Mouse (Mus musculus) lung, adult 2 months (tissue): ENCODE measurements around the gene Slc17a7. TPM values are rescaled to one million over a fixed set of nuclear protein-coding genes. Genes with fewer than 3 reads are reported as not detected.
A peak's percentile ranks its signal among the peaks of the same experiment; 100 is the strongest.

Experiments
- DNase-seq: peaks from one replicate; pipeline ENCODE4 v3.0.0; 2022
- H3K4me1 ChIP-seq: fragments of 200-500 bp; 2 replicates; pipeline ENCODE4 v1.6.1; 2011; ENCODE audit warnings: low read length; ENCODE audit not compliant: control insufficient read depth, insufficient read depth
- H3K4me3 ChIP-seq: fragments of 200-500 bp; replicated peaks from 2 replicates; pipeline ENCODE3; 2011; ENCODE audit warnings: low read depth, mild to moderate bottlenecking, control low read depth, low read length; ENCODE audit errors: extremely low read depth
- CTCF ChIP-seq: fragments of 200-500 bp; IDR thresholded peaks from 2 replicates; pipeline ENCODE4 v1.5.1; 2011; ENCODE audit warnings: mild to moderate bottlenecking, low read length, control low read depth; ENCODE audit not compliant: insufficient read depth
- POLR2A ChIP-seq: fragments of 200-500 bp; IDR thresholded peaks from 2 replicates; pipeline ENCODE4 v1.6.1; 2011; ENCODE audit warnings: low read depth, mild to moderate bottlenecking, control low read depth, low read length, borderline replicate concordance; ENCODE audit errors: extremely low read depth
- WGBS: fragments of 180-500 bp; shearing (Covaris S2); methylation state at CpG from one replicate; pipeline ENCODE4 v1.1.7; 2018; 5-methylcytosine and 5-hydroxymethylcytosine counted together
- polyA plus RNA-seq: library from polyadenylated mRNA; depleted of rRNA; stranded (reverse); fragments of >200 nt; gene quantifications from 2 replicates; pipeline ENCODE4 v1.2.3, GENCODE M21; 2012; rRNA removed

Slc17a7 gene
- 2.4 and 2.7 TPM in 2 replicates for polyA plus RNA-seq

- Histone ChIP-seq H3K4me1 (0 out of 2 replicates have a peak, but pooled peaks cover 2% of the 10 kb centered on the region), H3K4me3 (no peak within 1 kb of the TSS)
- TF ChIP-seq POLR2A (no peak), CTCF (no peak)
- 2% methylated on average over 41 of the region's 41 CpGs for WGBS
- no peak for DNase-seq
These were observed at the start of gene Slc17a7 for GRCm38 (mm10) chr7:45163735-45164490. Gene Slc17a7 (plus strand): TSS chr7:45163949.

- H3K4me1 ChIP-seq, result peaks cover 6% of the 10 kb centered on the region; the same call in 1 of the 2 replicates
- no peak for DNase-seq
- 77% methylated on average over 8 of the region's 8 CpGs for WGBS
- TF ChIP-seq POLR2A, result no peak
- TF ChIP-seq CTCF, result no peak
- no peak overlapping the region for H3K4me3 ChIP-seq
These were observed 46.2 kb upstream of the Slc17a7 start for GRCm38 (mm10) chr7:45117566-45117965.

- peaks cover 6% of the 10 kb centered on the region; the same call in 1 of the 2 replicates for H3K4me1 ChIP-seq
- WGBS, result 77% methylated on average over 6 of the region's 6 CpGs
- TF ChIP-seq CTCF (no peak), POLR2A (no peak)
- H3K4me3 ChIP-seq, result no peak overlapping the region
- DNase-seq, result no peak
These were observed 45.4 kb upstream of the Slc17a7 start for GRCm38 (mm10) chr7:45118336-45118735.

GRCm38 (mm10) chr7:45119780-45120709, 43.7 kb upstream of the Slc17a7 start:
- 75% methylated on average over 5 of the region's 5 CpGs for WGBS
- Histone ChIP-seq H3K4me1 (peaks cover 8% of the 10 kb centered on the region; the same call in 1 of the 2 replicates), H3K4me3 (no peak overlapping the region)
- no peak for TF ChIP-seq CTCF
- TF ChIP-seq POLR2A, result no peak
- no peak for DNase-seq

- H3K4me3 ChIP-seq, result peak overlapping the region; percentile 42
- 21% methylated on average over 8 of the region's 8 CpGs for WGBS
- DNase-seq, result no peak
These were observed 42.3 kb upstream of the Slc17a7 start for GRCm38 (mm10) chr7:45121404-45121803.

GRCm38 (mm10) chr7:45121966-45122365, 41.8 kb upstream of the Slc17a7 start:
- TF ChIP-seq POLR2A (no peak), CTCF (no peak)
- DNase-seq, result no peak
- H3K4me1 ChIP-seq, result peaks cover 9% of the 10 kb centered on the region; the same call in 1 of the 2 replicates
- peak overlapping the region; percentile 42 for H3K4me3 ChIP-seq

More at GRCm38 (mm10) chr7:45121404-45121803, 42.3 kb upstream of the Slc17a7 start:
- TF ChIP-seq CTCF (no peak), POLR2A (peak; percentile 70; the same call in 1 of the 2 replicates)
- H3K4me1 ChIP-seq, result peaks cover 8% of the 10 kb centered on the region; the same call in 1 of the 2 replicates

- no peak overlapping the region for H3K4me3 ChIP-seq
- no peak for DNase-seq
- WGBS, result 68% methylated on average over 15 of the region's 15 CpGs
- peaks cover 13% of the 10 kb centered on the region; the same call in 1 of the 2 replicates for H3K4me1 ChIP-seq
- no peak for TF ChIP-seq POLR2A
- no peak for TF ChIP-seq CTCF
These were observed 41.1 kb upstream of the Slc17a7 start for GRCm38 (mm10) chr7:45122561-45123185.

GRCm38 (mm10) chr7:45123186-45123570, 40.6 kb upstream of the Slc17a7 start:
- no peak for DNase-seq
- 11% methylated on average over 12 of the region's 12 CpGs for WGBS
- no peak for TF ChIP-seq CTCF
- TF ChIP-seq POLR2A, result no peak
- Histone ChIP-seq H3K4me3 (peak overlapping the region; percentile 98), H3K4me1 (peaks cover 13% of the 10 kb centered on the region; the same call in 1 of the 2 replicates)
